Mouse (Mus musculus): ENCODE data around the gene Nosip.

DNA sequence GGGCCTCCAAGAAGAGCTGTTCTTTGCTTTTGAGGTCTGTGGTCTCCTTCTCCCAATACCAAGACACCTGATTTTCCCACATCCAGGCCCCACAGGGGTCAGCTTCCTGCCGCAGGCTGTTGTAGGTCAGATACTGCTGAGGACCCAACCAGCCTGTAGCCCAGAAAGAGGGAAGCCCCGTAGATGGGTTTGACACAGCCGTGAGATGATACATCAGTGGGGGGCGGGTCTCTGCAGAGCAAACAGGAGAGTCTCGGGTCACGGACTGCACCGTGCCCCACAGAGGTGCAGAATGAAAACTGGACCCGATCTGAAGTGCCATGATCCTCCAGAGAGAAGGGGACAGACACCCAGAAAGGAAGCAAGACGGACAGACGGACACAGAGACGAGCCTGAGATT is 40.2 kb downstream of the Nosip start:
- TF ChIP-seq CTCF (IDR thresholded peaks at IDR 0.05; ENCODE audit: low read depth) (no peak), EP300 (IDR thresholded peaks at IDR 0.05; ENCODE audit: low read depth) (no peak)
